Mouse (Mus musculus): ENCODE measurements at regions not wholly inside any gene's neighbourhood (a gene's known extent, or its start where the extent isn't known, plus 50 kb on each side); places are given as distances from the start of the nearest gene placed in this dataset.

GRCm38 (mm10) chr6:127348770-127349409, 97.8 kb upstream of the Parp11 start:
- TF ChIP-seq CTCF (IDR thresholded peaks at IDR 0.05; ENCODE audit: low read depth) (no peak), EP300 (IDR thresholded peaks at IDR 0.05; ENCODE audit: low read depth) (no peak)

Measured in heart, postnatal 0 days (tissue).